Mouse (Mus musculus): ENCODE results near the gene Gas1. TPM values are rescaled to one million over a fixed set of nuclear protein-coding genes. Genes with fewer than 3 reads are reported as not detected.

The Gas1 gene
- total RNA-seq, 2 experiments from 2014 or later: 31.5 to 32.9 TPM

GRCm38 (mm10) chr13:60126338-60126737 lies 50.8 kb downstream of the Gas1 start:
- intact Hi-C loops (cut with DNase I): no loop called here
- DNase-seq (ENCODE audit: low spot score): no peak

DNA sequence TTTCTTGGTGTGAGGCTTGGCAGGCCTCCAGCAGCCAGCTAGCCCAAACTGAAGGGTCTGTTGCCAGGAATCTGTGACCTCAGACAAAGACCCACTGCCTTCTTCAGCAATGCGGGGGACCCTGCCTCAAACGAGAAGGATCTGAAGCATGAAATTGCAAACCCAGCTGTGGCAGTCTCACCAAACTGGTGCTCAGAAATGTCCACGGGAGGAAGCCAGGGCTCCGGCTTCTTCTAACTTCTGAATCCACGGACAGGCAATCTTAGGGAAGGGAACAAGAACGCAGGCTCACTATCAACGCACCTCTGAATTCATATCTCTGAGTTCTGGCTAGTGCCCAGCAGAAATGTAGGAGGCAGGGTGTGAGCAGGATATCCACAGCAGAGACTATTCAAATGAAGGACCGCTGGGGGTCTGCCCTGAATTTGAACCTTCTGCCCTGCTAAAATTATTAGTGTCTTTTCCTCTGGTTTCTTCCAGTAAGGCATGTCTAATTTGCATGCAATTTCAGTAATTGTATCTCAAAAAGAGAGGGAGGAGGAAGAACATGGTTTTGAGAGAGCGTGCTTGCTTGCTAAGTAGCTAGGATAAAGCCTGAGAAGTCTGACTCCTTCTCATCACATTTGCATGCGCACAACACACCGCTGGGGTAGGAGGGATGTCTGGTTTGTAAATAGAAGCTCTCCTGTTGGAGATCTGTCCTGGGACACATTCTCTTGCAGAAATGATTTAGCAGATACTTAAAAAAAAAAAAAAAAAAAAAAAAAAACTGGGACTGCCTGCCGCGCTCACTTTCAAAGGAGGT lies 51.5 kb downstream of the Gas1 start:
- DNase-seq (ENCODE audit: low spot score): no peak
- intact Hi-C loops (cut with DNase I): no loop called here

DNA sequence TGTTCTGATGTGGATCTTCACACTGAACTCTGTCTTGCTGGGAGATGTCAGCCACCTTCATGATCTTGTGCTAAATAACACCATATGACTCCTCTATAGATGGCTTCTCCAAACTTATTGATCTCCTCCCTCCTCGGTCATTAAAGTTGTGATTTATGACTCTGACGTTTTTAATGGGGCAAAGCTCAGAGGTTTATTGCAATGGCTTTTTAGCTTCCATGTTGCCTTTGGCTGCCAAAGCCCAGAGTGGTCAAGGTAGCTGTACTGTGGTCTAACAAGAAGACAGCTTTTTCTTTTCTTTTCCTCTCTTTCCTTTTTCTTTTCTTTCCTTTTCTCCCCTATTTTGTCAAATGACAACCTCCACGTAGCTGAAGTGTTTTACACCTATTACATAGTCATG lies 52.1 kb downstream of the Gas1 start:
- no peak for DNase-seq (ENCODE audit: low spot score)
- intact Hi-C loops (cut with DNase I): no loop called here

DNA sequence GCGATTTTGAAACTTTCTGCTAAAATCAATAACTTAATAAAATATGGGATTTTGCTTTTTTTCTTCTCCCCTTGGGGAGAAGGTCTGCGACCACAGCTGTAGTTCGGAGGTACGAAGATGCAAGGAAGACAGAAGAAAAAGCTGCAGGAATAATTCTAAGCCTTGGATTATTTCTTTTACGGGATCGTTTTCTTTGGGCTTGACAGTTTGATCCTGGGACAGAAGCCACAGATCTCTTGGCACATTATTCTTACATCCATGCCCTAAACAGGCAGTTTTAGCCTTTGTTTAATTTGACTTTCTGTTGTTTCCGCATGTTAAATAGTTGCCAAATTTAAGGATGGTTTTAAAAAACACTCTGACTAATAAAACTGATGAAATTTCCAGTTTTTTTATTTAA lies 52.7 kb downstream of the Gas1 start:
- intact Hi-C loops (cut with DNase I): no loop called here
- no peak for DNase-seq (ENCODE audit: low spot score)
